Mouse (Mus musculus) urinary bladder, postnatal 25 days (tissue): ENCODE measurements around the gene Cspg4.

Experiments used
- DNase-seq: peaks from one replicate; pipeline ENCODE4 v3.0.0; 2022; ENCODE audit warnings: low spot score

The Cspg4 gene

GRCm38 (mm10) chr9:56864832-56865231 is at the start of gene Cspg4:
TSS of gene Cspg4 (plus strand) at chr9:56865033.
- DNase-seq: peak; percentile 42

DNA sequence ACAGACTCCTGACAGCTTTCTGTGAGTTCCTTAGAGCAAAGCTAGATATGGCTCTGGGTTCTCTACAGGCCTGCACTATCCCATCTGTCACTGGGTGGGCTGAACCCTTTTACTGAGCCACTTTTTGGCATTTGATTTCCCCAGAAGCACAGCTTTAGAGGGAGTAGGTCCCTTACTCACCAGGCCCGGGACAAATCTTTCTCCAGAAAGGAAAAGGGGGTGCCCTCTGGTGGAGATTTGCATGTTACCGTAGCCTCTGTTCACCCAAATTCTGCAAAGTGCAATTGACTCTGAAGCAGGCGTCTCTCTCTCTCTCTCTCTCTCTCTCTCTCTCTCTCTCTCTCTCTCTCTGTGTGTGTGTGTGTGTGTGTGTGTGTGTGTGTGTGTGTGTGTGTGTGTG is 39.9 kb upstream of the Cspg4 start:
- DNase-seq: peak; percentile 18

- no peak for DNase-seq
These were observed 39.2 kb upstream of the Cspg4 start for GRCm38 (mm10) chr9:56825476-56826213.

GRCm38 (mm10) chr9:56828146-56828545 is 36.7 kb upstream of the Cspg4 start:
- DNase-seq: no peak

DNA sequence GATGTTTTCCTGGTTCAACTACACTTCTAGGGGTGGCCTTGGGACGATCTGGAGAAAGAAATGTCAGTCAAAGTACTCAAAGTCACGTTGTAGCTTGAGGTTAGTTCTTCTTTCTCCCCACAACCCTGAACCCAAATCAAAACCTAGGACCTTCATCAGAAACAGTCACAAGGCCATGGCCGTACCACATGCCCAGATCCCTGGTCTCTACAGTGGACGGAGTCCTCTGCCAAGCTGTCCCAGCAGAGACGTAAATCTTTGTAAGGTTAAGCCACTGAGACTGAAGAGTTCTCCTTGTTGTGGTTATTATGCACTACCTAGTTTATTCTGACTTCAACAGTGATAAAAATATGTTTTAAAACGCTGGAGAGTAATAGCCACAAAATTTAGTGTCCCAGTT is 36.0 kb upstream of the Cspg4 start:
- no peak for DNase-seq

DNA sequence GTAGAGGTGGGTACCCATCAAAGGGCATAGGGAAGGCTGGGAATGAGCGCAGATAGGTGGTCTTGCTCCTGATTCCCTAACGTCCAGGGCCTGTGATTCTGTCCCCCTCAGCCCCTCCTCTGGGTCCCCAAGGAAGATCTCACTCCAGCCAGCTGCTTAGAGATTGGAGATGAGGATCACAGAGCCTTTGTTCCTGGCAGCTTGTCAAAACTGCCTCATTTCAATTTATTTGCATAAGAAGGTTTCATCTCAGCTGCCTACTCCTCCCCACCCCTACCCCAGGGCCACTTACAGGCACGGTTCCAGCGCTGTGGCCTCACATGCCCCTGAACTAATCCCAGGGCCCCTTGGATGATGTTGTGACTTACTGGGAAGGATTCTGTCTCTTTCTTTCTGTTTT is 34.7 kb upstream of the Cspg4 start:
- DNase-seq: no peak

GRCm38 (mm10) chr9:56831904-56832303 is 32.9 kb upstream of the Cspg4 start:
- DNase-seq: no peak

DNA sequence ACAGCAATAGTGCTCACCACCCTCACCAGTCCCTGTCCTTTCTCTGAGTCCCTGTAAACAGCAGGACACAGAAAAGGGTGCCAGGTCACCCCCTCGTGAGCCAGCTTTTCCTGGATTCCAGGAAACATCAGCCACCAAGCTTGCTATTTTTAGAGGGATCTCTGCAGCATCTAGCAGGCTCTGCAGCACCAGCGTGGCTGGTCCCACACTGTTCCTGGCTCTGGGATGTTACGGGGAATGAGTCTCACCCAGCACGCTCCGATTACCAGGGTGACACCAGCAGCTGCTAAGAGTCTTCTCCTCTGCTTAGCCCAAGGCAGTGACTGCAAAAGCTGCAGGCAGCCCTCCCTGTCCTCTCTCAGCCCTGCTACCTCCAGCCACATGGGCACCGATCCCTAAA is 31.9 kb upstream of the Cspg4 start:
- DNase-seq: no peak

DNA sequence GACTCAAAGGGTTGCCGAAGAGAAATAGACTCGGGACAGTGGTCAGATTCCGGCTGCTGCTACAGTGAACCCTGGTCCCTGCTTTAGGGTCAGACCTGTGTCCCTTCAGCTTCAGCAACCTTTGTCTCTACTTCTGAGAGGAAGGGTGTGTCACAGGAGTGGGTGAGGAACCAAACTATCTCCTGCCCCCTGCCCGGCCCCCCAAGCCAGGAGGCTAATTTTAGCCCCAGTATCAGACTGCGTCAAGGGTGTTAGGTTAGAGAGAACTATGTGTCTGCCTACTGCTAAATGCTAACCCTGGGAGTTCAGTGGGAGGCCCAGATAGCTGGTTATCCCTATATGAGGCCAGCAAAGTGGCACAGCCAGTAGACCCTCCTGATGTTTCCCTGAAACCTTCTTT is 29.7 kb upstream of the Cspg4 start:
- no peak for DNase-seq

DNA sequence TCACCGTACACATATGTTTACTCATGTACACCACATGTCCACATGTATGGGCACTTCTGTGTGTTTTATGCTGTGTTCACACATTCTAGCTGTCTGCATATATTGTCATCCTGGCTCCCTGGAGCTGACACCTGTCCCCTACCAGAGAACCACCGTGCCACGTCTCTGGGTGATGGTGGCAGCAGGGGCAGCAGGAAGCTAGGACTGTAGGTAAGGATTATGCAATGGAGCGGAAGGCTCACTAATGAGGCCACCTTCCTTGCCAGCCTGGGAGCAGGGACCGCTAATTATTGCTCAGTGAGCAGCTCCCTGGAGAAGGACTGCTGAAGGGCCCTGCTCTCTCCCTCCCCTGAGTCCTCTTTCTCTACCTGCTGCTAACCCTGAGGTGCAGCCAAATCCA is 24.1 kb upstream of the Cspg4 start:
- no peak for DNase-seq

DNA sequence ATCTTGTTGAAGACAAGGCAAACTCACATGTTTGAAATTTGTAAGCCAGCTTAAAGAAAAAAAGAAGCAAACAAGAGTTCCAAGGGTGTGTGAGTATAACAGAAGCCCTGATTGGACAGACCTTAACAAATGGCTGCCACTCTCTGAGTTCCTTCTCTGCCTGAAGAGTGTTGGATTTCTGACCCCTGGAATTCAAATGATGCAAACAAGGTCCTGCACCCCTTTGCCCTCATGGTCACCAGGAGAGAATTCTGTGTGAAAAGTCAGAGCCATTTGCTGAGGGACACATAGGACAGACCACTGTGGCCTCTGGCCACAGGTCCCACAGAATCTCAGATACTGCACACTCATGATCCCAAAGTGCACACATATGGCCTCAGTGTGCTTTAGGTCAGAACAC is 23.0 kb upstream of the Cspg4 start:
- no peak for DNase-seq

DNA sequence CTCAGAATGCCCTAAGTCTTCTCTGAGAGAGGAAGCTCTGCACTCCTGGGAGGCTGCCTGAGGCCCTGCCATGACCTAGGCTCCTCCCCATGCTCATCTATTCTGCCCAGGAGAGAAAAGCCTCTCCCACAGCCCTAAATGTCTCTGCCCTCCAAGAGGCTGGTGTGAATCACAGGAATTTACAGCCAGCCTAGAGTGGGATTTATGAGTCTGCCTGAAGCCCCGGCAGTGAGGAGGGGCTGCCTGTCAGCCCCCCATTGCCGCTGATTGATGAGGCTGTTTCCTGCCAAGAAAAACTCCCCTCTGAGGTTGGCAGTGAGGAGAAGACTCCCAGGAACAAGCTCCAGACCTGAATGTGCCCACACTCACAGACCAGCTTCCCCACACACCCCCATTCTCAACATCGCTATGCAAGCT is 22.5 kb upstream of the Cspg4 start:
- DNase-seq: no peak

DNA sequence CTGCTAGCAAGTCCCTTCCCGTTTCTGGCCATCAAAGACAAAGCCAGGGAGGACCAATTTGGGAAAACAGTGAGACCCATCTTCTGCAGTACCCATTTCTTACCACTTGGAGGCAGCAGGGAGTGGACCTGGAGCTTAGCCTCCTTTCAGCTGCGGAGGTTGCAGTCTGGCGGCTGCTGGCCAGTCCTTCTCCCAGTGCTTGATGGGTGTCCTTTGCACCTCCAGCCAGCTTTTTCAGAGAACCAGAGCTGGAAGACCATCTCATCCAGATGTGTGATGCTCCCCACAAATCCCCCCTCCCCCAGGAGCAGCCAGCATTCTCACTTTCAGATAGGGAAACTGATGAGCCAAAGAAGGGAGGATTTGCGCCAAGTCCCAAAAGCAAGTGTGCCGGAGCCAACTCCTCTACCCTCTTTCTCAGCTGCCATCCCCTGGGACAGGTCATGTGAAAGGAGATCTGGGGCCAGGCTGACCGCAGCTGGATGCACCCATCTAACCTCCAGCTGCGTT is 21.1 kb upstream of the Cspg4 start:
- DNase-seq: peak; percentile 63

DNA sequence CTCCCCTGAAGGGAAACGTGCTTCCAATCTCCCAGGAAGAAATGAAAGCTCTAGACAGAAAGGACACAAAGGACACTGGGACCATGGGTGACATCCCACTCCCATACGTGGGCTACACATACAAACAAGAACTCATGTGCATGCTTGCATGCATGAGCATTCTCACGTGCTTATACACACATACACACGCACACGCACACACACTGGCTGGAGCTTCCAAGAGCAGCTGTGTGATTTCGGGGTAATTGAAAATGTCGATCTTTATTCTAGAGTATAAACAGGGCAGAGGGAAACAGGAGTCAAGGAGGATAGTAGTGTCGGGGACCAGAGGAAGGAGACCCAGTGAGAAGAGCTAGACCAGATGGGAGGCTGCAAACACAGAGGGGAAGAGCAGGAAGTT is 20.2 kb upstream of the Cspg4 start:
- no peak for DNase-seq

DNA sequence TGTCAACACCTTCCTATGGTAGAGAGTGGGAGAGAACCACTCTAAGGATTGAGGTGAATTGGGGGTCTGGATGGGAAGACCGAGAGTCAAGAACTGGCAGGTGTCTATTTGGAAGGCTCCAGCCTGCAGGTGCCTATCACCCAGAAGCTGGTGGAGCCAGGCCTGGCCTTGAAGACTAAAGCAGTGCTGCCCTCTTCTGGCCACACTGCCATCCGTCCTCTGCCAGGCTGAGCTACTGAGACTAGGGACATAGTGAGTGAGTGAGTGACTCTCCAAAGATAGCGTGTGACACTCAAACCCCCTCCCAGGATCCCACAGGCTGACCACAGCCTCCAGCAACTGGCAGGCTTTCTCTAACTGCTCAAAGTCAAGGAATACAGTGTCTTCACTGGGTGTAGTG is 17.3 kb upstream of the Cspg4 start:
- peak; percentile 47 for DNase-seq

DNA sequence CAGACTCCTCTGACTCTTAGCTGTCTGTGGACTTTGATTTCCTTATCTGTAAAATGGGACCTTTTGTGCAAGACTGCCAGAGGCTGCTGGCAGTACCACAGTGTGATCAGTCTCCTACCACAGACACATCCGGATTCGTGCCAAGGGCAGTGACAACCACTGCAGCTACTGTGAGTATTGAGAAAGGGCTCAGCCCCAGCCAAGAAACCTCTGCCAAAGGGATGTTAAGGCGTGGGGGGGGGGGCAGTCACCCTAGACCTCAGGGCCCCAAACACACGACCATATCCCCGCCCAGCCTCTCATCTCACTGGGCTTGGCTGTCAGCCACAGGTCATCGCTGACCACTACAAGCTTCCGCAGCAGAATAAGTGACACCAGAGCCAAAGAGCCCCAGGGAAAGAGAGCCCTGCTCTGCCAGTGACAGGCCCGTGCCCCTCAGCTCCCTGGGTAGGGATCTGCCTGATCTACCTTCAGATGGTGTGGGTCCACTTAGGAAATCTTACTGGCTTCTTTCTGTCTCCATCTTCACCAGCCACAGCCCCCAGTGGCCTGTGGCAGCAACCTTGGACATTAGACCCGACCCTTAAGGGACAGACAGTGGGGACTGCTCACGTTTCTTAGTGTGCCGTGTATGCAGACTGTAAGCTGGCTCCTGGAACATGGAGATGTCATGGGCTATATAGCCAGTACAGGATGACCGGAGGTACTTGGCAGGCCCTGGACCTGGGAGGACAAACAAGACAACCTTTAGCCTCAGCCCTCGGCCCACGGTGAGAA is 14.5 kb upstream of the Cspg4 start:
- no peak for DNase-seq

GRCm38 (mm10) chr9:56850905-56851252 is 14.0 kb upstream of the Cspg4 start:
- DNase-seq: no peak

DNA sequence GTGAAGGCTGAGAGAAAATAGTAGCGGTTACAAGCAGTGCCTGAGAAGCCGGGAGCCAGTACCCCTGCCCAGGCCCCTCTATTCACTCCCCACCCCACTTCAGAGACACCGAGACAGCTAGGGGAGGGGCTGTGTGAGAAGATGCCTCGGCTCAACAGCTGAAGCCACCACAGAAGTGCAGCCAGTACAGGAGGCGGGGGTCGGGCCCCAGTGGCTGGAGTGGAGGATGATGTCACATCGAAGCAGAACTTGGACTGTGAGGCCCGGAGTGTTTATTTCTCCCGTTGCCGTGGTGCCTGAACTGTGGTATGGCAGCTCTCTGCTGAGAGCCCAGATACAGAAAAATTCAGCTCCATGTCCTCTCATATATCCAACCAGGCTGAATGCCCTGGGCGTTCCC is 13.1 kb upstream of the Cspg4 start:
- no peak for DNase-seq

GRCm38 (mm10) chr9:56857463-56857862 is 7.4 kb upstream of the Cspg4 start:
- DNase-seq: no peak

- DNase-seq: no peak
These were observed 4.8 kb upstream of the Cspg4 start for GRCm38 (mm10) chr9:56860035-56860434.

- no peak for DNase-seq
These were observed 4.2 kb upstream of the Cspg4 start for GRCm38 (mm10) chr9:56860486-56861269.

- no peak for DNase-seq
These were observed 2.0 kb upstream of the Cspg4 start for GRCm38 (mm10) chr9:56862863-56863262.
